Mouse (Mus musculus) lung, postnatal 36 days (tissue): ENCODE results near the gene Bod1.
A peak's percentile ranks its signal among the peaks of the same experiment; 100 is the strongest.

Experiments
- DNase-seq: peaks from one replicate; pipeline ENCODE4 v3.0.0; 2022; ENCODE audit warnings: mixed read lengths

The Bod1 gene

GRCm38 (mm10) chr11:31664186-31664585 lies 7.5 kb downstream of the Bod1 start:
- no peak for DNase-seq

DNA sequence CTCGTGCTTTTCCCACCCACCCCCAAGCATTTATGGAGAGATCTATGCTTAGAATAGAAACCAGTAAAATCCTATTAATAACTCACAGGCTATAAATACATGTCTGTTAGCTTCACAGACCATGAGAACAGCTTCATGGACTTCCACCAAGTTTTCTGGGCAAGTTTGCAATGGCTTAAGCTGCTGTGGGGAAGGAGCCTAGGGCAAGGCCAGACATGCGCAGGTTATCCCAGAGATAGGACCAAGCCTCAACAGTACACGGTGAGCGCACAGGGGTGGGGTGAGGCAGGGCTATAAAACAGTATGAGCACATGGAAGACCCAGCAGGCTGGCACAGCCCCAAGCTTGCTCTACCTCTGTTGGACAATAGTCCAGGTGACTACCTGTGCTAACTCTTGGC lies 8.2 kb downstream of the Bod1 start:
- no peak for DNase-seq

GRCm38 (mm10) chr11:31662872-31663446 lies 8.7 kb downstream of the Bod1 start:
- no peak for DNase-seq

- no peak for DNase-seq
Measured at GRCm38 (mm10) chr11:31662214-31662613, 9.5 kb downstream of the Bod1 start.

DNA sequence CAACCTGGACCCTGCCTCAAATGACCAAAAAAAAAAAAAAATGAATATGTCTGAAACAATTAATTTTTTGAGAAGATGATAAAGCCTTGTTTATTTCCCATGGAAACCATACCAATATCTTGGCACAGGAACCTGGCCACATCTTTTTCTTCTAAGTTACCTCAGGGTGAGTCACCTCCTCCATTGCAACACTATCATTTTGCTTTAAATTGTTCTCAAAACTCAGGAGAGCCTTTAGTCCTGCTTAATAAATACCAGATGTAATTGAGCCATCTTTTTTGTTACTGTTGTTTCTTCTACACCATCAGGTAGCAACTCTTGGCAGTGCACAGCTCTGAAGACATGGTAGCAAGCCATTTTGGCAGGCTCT lies 13.9 kb downstream of the Bod1 start:
- no peak for DNase-seq

- no peak for DNase-seq
Measured at GRCm38 (mm10) chr11:31657168-31657805, 14.4 kb downstream of the Bod1 start.

GRCm38 (mm10) chr11:31649507-31649906 lies 22.2 kb downstream of the Bod1 start:
- no peak for DNase-seq

DNA sequence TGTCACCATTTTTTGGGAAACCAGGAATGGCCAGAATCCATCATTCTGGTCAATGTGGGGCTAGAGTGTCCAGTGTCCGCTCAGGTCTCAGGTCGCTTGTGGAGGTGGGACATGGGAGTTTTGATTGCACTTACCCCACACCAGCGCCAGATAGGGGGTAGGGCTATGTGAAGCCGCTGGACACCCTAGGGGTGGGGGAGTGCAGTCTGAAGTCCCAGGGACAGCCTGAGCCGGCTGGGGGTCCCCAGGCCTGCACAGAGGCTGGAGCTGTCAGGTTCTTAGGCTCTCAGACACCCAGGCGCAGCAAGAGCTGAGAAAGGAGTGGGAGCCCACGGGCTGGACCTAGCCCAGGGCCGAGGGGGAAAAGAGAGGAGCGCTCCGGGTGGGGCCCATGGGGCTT lies 24.4 kb downstream of the Bod1 start:
- no peak for DNase-seq

DNA sequence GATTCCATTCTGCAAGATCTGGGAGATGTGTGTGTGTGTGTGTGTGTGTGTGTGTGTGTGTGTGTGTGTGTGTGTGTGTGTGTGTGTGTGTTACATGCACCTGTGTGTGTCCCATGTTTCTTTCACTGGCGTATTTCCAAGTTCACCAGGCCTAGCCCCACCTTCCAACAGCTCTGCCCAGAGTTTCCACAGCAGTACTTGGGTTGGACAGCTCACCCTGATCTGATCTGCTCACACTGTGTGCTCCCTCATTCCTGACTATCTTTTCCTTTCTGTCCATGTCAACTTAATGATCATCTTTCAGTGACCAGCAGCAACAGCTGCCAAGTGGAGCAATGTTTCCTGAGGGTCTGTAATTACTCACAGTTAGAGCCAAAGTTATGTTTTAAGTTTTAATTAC lies 25.1 kb downstream of the Bod1 start:
- no peak for DNase-seq

- no peak for DNase-seq
Measured at GRCm38 (mm10) chr11:31643120-31643519, 28.6 kb downstream of the Bod1 start.

DNA sequence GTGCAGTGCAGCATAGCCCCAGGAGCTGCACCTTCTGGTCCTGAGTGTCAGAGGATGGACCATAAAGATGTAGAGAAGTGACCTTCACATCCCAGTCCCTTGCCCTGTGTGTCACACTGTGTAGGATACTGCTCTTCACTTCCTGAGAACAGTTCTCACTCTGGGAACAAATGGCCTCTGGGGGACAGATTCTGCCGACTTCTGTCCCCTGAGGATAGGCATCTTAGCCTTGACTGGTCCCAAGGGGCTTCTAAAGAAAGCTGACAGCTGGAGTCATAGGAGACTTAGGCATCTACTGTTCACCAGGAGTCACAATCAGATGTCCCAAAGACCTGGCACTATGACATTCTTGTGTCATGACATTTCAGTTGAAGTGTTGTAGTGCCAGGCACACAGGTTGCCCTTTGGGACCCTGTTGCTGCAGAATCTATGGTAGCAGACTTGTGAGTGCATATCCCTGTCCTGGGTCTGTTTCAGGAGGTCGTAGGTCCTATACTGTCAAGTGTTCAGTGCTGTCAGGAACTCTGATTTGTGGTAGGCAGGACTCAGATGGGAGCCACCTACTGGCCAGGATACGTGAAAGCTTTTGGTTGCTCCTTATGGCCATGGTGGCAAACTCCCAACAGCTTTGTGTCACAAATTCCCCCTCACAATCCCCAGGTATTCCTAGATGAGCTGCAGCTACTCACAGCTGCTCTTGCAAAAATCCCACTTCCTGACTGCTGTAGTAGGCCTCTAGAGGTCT lies 30.4 kb downstream of the Bod1 start:
- no peak for DNase-seq

DNA sequence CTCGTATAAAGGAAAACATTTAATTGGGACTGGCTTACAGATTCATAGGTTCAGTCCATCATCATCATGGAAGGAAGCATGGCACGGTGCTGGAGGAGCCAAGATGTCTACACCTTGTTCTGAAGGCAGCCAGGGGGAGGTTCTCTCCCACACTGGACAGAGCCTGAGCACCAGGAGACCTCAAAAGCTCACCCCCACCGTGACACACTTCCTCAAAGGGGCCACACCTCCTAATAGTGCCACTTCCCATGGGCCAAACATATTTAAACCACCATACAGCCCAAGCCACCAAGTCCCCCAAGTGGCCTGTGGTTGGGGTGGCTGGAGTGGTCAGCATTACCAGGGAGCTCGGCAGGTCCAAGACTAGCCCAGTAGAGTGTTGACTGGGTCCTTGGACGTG lies 31.5 kb downstream of the Bod1 start:
- DNase-seq: no peak

DNA sequence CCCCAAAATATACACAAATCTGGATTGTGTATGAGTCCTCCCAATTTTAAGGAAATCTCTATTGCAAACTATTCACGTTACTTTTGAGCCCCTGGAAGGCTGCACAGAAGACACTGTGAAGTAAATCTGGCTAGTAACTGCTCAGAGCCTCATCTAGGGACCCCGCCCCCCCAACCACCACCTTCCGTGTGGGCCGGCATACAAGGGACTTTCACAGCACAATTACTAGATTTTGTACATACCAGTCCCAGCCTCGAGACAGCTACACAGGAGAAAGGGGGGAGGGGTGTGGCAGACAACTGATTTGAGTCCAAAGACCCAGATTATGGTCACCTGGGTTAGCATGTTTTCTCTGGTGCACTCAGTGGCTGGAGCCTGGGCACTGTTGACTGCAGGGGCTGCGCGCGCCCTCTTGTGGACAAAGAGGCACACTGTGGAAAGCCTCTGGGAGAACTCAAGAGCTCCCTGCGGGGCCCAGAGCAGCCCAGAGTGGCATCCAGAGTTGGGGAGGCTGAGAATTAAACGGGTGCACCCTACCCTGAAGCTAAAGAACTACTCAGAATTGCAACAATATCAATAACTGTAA lies 33.8 kb downstream of the Bod1 start:
- DNase-seq: peak; percentile 80

DNA sequence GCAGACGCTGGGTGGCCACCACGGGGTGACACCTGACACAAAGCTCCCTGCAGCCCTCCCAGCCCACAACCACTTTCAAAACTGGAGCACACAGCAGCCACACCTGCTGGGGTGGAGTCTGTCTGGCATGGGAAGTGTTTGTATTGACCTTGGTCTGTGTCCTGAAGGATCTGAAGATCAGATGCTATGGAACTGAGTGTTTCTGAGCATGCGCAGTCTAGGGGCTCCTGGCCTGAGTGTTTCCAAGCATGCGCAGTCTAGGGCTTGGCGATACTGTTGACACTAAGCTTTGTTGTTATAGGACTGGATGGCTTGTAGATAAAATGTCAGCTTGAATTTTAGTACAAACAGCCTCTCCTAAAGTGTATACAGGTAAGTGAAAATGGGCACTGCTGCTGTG lies 43.0 kb downstream of the Bod1 start:
- no peak for DNase-seq

DNA sequence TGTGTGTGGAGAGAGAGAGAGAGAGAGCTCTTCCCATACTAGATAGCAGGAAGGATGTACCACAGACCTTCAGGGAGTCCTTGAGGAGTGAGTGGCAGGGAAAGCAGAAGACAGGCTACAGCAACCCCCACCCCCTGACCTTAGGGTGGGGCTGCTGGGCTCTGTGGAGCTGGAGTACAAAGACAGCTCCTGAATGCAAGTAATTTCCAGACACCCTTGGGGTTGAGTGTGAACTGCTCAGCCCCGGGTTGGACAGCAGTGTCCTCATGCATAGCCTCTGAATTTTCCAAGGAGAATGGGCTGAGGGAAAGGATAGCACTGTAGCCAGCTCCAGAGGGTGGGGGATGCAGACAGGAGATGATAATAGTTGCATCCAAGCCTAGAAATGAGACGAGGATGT lies 50.9 kb downstream of the Bod1 start:
- no peak for DNase-seq

DNA sequence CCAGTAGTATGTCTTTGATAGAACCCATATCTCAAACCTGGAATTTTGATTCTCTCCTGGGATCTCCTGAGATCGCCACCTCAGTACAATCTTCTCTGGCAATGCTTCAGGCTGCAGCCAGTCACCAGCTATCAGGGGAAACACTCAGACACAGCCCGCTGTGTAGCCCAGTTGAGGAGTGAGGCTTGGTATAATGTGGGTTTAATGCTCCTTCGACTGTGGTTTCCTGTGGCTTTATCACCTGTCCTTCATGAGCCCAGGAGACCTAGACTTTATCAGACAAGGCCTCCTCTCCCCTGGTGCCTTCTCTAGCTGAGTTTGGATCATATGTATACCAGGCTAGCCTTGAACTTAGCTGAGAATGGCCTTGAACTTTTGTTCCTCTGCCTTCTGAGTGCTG lies 53.9 kb downstream of the Bod1 start:
- no peak for DNase-seq

DNA sequence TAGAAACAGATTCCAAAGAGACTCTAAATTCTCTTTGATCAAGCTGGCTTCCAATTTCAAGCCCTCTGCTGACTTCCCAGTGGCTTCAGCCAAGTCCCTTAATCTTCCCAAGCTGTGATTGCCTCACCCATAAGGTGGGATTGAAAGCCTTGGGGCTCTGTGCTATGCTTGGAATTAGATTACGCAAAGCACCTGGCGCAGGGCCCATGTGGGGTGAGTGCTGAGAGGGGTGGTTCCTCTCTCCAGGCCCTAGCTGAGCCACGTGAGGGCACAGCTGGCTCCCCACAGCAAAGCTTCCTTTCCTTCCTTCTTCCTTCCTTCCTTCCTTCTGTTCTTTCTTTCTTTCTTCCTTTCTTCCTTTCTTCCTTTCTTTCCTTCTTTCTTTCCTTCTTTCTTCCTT lies 54.4 kb downstream of the Bod1 start:
- DNase-seq: peak; percentile 94

DNA sequence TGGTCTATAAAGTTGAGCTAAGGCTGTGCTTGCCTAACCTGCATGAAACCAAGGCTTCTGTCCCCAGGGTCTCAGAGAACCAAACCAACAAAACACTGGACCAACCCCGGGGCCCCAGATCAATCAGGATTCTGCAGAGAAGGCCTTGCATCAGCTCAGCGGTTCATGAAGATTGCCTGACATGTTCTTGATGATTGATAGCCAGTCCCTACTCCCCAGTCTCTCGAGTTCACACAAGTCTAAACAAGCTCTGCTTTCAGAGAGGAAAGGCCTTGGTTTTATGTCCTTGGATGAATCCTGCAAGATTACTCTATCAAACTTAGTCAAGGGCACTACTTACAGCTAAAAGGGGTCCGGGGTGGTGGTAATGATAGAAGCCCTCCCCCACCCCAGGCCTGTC lies 55.0 kb downstream of the Bod1 start:
- no peak for DNase-seq
